Mouse (Mus musculus) liver, postnatal 0 days (tissue): ENCODE results near the gene Ccr5. TPM values are rescaled to one million over a fixed set of nuclear protein-coding genes. Genes with fewer than 3 reads are reported as not detected.
"Not testable (repeated sequence)": the region's sequence is repeated elsewhere in the genome, so short reads cannot be mapped to it uniquely, and the experiment has no call there.

ENCODE experiments used
- ATAC-seq: fragments of 200-750 bp; cut with Nextera tagmentation; 2 replicates; pipeline ENCODE4 v1.8.0; 2017; ENCODE audit warnings: mild to moderate bottlenecking, moderate library complexity
- DNase-seq: peaks from one replicate; pipeline ENCODE4 v3.0.0-alpha.2; 2016
- H3K27ac ChIP-seq: fragments of 300-500 bp; sonication (generic); 2 replicates; pipeline ENCODE4 v1.5.1; 2014; ENCODE audit warnings: antibody characterized with exemption, moderate library complexity, mild to moderate bottlenecking, low read depth
- H3K27me3 ChIP-seq: fragments of 300-500 bp; sonication (generic); 2 replicates; pipeline ENCODE4 v1.6.1; 2014; ENCODE audit warnings: low read length, control low read depth, mixed read lengths; ENCODE audit not compliant: insufficient read depth
- H3K36me3 ChIP-seq: fragments of 300-500 bp; sonication (generic); replicated peaks from 2 replicates; pipeline ENCODE4 v1.6.1; 2014; ENCODE audit warnings: mild to moderate bottlenecking, control low read depth, low read length, moderate library complexity, mixed read lengths; ENCODE audit not compliant: insufficient read depth
- H3K4me1 ChIP-seq: fragments of 300-500 bp; sonication (generic); 2 replicates; pipeline ENCODE4 v1.6.1; 2014; ENCODE audit warnings: antibody characterized with exemption, mild to moderate bottlenecking, control low read depth; ENCODE audit not compliant: insufficient read depth
- H3K4me2 ChIP-seq: fragments of 300-500 bp; sonication (generic); 2 replicates; pipeline ENCODE4 v1.6.1; 2014; ENCODE audit warnings: low read depth, mild to moderate bottlenecking, low read length, moderate library complexity, mixed read lengths
- H3K4me3 ChIP-seq: fragments of 300-500 bp; sonication (generic); 2 replicates; pipeline ENCODE4 v1.5.1; 2014; ENCODE audit warnings: low read depth, low read length
- H3K9ac ChIP-seq: fragments of 300-500 bp; sonication (generic); replicated peaks from 2 replicates; pipeline ENCODE4 v1.6.1; 2014; ENCODE audit warnings: mild to moderate bottlenecking, moderate library complexity
- H3K9me3 ChIP-seq: fragments of 300-500 bp; sonication (generic); 2 replicates; pipeline ENCODE4 v1.6.1; 2016; ENCODE audit warnings: mild to moderate bottlenecking, control low read depth, low read length, mixed read lengths
- CTCF ChIP-seq: sonication (generic); IDR thresholded peaks from 2 replicates; pipeline ENCODE4 v1.5.1; 2016; ENCODE audit warnings: antibody characterized with exemption, low read depth
- EP300 ChIP-seq: IDR thresholded peaks from 2 replicates; pipeline ENCODE4 v1.6.1; 2016; ENCODE audit warnings: antibody characterized with exemption, low read depth, mild to moderate bottlenecking
- WGBS: fragments of 180-500 bp; shearing (Covaris S2); extraction: QIAGEN DNeasy Blood & Tissue Kit; methylation state at CpG from one replicate; pipeline ENCODE4 v1.1.7; 2014; ENCODE audit not compliant: insufficient replicate concordance; 5-methylcytosine and 5-hydroxymethylcytosine counted together
- polyA plus RNA-seq: library from polyadenylated mRNA; unstranded; fragments of >200 nt; fragmentation: Nextera tagmentation; extraction: Ambion mirVana; gene quantifications from 2 replicates; pipeline ENCODE4 v1.2.1, GENCODE M21; 2015

Ccr5 gene
- polyA plus RNA-seq: 4.7 and 5.0 TPM in 2 replicates

DNA sequence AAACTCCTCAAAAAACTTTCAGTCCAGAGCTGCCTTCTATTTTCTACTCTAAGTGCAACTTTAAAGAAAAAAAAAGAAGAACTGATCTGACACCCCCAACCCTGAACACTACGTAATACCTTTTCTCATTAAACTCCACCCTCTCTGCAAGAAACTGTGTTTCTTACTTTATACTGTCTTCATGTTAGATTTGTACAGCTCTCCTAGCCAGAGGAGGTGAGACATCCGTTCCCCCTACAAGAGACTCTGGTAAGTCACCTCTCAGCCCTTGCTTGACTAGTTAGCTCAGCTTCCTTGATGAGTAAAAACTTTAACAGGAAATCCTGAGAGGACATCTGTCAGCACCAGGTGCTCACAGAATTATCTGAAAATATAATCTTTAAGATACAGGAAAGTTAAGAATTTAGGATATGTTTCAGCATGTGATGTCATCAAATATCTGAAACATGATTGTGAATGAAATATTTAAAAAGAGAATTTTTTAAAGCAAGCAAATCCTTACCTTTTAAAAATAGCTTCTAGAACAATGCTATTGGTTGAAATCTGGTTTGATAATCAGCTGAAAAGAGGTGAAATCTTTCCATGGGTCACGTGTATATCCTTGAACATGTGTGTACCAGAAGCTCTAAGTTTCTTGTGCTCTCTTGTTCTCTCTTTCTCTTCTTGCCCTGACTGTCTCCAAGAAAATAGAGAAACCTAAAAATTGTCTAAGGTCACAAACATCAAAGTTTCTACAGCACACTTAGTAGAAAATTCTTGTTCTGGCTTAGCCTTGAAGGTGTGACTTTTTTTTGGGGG, at the start of gene Ccr5:
TSS of gene Ccr5 (plus strand) at position 157 of the 798 bp plus-strand sequence.
- no peak within 1 kb of the TSS for H3K27ac ChIP-seq
- no peak for TF ChIP-seq EP300
- TF ChIP-seq CTCF: no peak
- no peaks in the 10 kb centered on the region for H3K9me3 ChIP-seq
- WGBS: 50% methylated on average over 3 of the region's 3 CpGs
- no peaks in the 10 kb centered on the region for H3K27me3 ChIP-seq
- no peak within 1 kb of the TSS for H3K4me3 ChIP-seq
- no peaks in the 10 kb centered on the region for H3K4me1 ChIP-seq
- ATAC-seq: no peak
- H3K9ac ChIP-seq: no peak within 1 kb of the TSS
- H3K4me2 ChIP-seq: no peak within 1 kb of the TSS
- DNase-seq: no peak
- no peaks in the 10 kb centered on the region for H3K36me3 ChIP-seq

DNA sequence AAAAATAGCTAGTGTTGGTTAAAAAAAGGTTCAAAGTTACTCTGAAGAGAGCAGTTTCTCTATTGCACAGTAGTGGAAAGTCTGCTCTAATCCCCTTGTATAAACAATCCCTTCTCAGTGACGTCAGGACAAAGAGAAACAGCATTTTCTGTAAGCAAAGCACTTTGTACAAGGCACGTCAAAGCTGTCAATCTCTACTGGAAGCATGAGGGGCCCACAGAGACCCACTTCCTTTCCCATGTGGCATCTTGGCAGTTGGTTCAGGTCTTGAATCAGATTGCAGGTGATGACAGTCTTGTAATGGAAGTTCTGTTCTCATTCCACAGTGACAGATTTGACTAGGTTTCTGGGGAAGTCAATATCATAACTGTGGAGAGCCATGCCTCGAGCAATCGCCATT, 41.5 kb upstream of the Ccr5 start:
- DNase-seq (no peak), ATAC-seq (no peak)
- Histone ChIP-seq H3K27ac (no peak overlapping the region), H3K36me3 (no peaks in the 10 kb centered on the region), H3K4me3 (no peak overlapping the region), H3K4me1 (no peaks in the 10 kb centered on the region), H3K9me3 (no peaks in the 10 kb centered on the region), H3K9ac (no peak overlapping the region), H3K4me2 (no peak overlapping the region), H3K27me3 (no peaks in the 10 kb centered on the region)
- TF ChIP-seq CTCF: no peak
- 67% methylated on average over 4 of the region's 4 CpGs for WGBS

DNA sequence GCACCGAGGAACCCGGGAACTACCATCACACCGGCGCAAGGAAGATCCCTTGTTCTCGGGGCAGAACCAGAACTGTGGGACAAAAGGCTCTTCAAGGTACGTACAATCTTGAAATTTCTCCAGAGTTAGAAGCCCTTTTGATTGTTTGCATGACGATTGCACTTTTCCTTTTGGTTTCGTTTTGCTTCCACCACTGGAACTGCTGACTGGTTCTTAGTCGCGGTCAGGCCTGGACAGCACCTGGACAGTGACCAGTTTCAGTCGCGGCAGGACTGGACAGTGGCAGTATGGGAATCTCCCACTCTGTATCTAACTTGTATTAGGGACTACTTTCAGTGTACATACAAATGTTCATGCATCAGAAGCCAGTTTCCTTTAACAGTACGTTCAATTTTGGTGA, 40.9 kb upstream of the Ccr5 start:
- ATAC-seq, H3K36me3 ChIP-seq, DNase-seq, H3K4me1 ChIP-seq, H3K9me3 ChIP-seq, H3K4me2 ChIP-seq, H3K27ac ChIP-seq, H3K27me3 ChIP-seq, H3K4me3 ChIP-seq, H3K9ac ChIP-seq: not testable (repeated sequence)
- WGBS: 91% methylated on average over 12 of the region's 13 CpGs

DNA sequence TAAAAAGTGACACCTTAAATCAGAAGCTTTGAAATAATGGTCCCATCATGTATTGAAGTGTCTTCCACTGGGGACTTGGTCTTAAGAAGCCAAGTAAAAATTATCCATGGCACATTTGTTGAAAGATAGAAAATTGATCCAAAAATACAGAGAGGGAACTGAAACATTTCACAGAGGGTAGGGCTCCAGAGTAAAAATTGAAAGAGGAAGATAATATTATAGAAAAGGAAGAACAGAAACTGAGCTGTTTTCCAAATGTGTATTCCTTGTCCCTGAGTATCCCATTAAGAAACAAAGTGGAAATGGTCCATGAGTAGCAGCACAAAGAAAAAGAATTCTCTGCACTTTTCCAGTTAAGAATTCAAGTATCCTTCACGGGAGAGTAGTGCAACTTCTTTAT, 30.9 kb upstream of the Ccr5 start:
- H3K36me3 ChIP-seq: no peaks in the 10 kb centered on the region
- 68% methylated on average over 1 of the region's 1 CpGs for whole genome bisulfite sequencing
- H3K4me3 ChIP-seq: no peak overlapping the region
- no peaks in the 10 kb centered on the region for H3K4me1 ChIP-seq
- H3K9ac ChIP-seq: no peak overlapping the region
- no peaks in the 10 kb centered on the region for H3K9me3 ChIP-seq
- H3K27ac ChIP-seq: no peak overlapping the region
- no peak for TF ChIP-seq CTCF
- TF ChIP-seq EP300: no peak
- no peak overlapping the region for H3K4me2 ChIP-seq
- DNase-seq: no peak
- no peaks in the 10 kb centered on the region for H3K27me3 ChIP-seq
- no peak for ATAC-seq

DNA sequence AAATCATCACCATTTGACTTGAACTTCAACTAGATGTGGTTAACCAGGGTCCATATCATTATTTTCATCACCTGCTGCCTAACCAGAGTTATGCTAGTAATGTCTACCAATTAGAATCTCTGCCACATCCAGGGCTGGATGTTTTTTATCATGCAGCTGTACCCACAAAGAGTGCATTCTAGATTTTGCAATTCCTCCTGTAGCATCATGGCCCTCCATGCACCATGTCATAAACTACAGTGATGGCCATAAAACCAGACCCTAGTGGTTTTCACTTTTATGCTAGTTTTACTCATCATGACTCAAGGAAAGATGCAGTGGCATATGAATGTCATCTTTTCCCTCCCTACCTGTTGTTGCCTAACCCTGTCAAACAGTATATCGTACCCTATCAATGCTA, 22.2 kb upstream of the Ccr5 start:
- no peak overlapping the region for H3K9ac ChIP-seq
- no peak overlapping the region for H3K4me2 ChIP-seq
- no peak for TF ChIP-seq EP300
- no peak for TF ChIP-seq CTCF
- H3K36me3 ChIP-seq: no peaks in the 10 kb centered on the region
- DNase-seq: no peak
- no peaks in the 10 kb centered on the region for H3K27me3 ChIP-seq
- ATAC-seq: no peak
- 75% methylated on average over 1 of the region's 1 CpGs for WGBS
- H3K9me3 ChIP-seq: no peaks in the 10 kb centered on the region
- peaks cover 4% of the 10 kb centered on the region for H3K4me1 ChIP-seq
- H3K4me3 ChIP-seq: no peak overlapping the region
- H3K27ac ChIP-seq: no peak overlapping the region

DNA sequence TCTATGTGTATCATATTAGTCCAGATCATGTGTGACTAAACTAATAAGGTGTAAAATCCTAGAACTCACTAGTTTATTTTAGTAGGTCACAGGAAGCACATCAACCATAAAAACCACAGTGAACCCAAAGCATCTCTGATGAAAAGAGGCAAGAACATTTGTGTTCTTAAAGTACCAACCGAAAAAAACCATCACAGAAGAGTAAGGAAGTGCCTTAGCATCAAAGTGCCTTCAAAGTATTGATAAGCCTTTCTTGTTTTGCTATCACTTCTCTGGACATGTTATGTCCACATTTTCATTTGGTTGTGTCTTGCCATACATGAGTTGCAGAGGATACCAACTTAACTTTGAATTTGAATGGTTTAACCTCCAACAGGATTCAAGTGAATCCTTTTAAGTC, 21.0 kb upstream of the Ccr5 start:
- DNase-seq (no peak), ATAC-seq (no peak)
- TF ChIP-seq EP300 (no peak), CTCF (no peak)
- Histone ChIP-seq H3K27me3 (no peaks in the 10 kb centered on the region), H3K36me3 (no peaks in the 10 kb centered on the region), H3K4me1 (peaks cover 4% of the 10 kb centered on the region), H3K9me3 (no peaks in the 10 kb centered on the region), H3K9ac (no peak overlapping the region), H3K27ac (no peak overlapping the region), H3K4me2 (no peak overlapping the region), H3K4me3 (no peak overlapping the region)
- WGBS: 50% methylated on average over 1 of the region's 1 CpGs
